Mouse (Mus musculus): ENCODE results near the gene Bst1.

DNA sequence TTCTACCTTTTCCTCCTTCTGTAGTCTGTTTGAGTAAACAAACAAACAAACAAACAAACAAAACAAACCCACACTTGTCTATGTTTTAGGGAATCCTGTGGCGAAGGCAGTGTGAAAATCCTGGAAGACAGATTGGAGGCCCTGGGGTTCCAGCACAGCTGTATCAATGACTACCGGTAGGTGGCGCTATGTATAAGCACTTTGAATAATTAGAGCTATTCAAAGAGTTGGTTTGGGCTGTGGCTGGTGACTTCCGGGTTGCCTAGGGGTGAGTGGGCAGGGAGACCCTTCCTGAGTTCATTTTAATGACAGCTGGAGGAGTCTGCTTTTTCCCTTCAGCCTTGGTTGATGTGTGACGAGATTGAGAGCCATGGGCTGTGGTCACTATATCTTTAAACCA, 18.7 kb downstream of the Bst1 start:
- TF ChIP-seq CTCF (IDR thresholded peaks at IDR 0.05; ENCODE audit: control insufficient read depth, insufficient read depth, insufficient replicate concordance, low read depth, low read length) (peak; percentile 36; the same call in 1 of the 2 replicates), POLR2A (IDR thresholded peaks at IDR 0.05; ENCODE audit: control insufficient read depth, low read depth, low read length) (no peak)

All from testis, adult 2 months (tissue).